Mouse (Mus musculus): Measurements from ENCODE around the gene Slc29a2.

- TF ChIP-seq EP300 (IDR thresholded peaks at IDR 0.05; ENCODE audit: insufficient read depth, low read depth, low read length) (no peak), CTCF (IDR thresholded peaks at IDR 0.05; ENCODE audit: low read depth, low read length) (no peak)
Observed at GRCm38 (mm10) chr19:4990716-4991115, 32.9 kb upstream of the Slc29a2 start.
